Mouse (Mus musculus) testis, adult 2 months (tissue): ENCODE results near the gene Gfod2. TPM values are rescaled to one million over a fixed set of nuclear protein-coding genes. Genes with fewer than 3 reads are reported as not detected.

ENCODE experiments used
- H3K27ac ChIP-seq: fragments of 200-500 bp; 2 replicates; pipeline ENCODE4 v1.5.1; 2012; ENCODE audit warnings: low read depth, low read length; ENCODE audit not compliant: control insufficient read depth, insufficient read depth
- H3K27me3 ChIP-seq: fragments of 200-500 bp; 2 replicates; pipeline ENCODE4 v1.6.1; 2012; ENCODE audit warnings: mild to moderate bottlenecking, low read length, moderate library complexity; ENCODE audit not compliant: control insufficient read depth, insufficient read depth
- H3K36me3 ChIP-seq: fragments of 200-500 bp; 2 replicates; pipeline ENCODE4 v1.6.1; 2012; ENCODE audit warnings: mild to moderate bottlenecking, low read length; ENCODE audit not compliant: control insufficient read depth, insufficient read depth
- H3K4me1 ChIP-seq: fragments of 200-500 bp; 2 replicates; pipeline ENCODE4 v1.6.1; 2012; ENCODE audit warnings: low read length; ENCODE audit not compliant: control insufficient read depth, insufficient read depth
- H3K4me3 ChIP-seq: fragments of 200-500 bp; 2 replicates; pipeline ENCODE4 v1.5.1; 2012; ENCODE audit warnings: low read depth, mild to moderate bottlenecking, low read length, moderate library complexity, mixed read lengths; ENCODE audit not compliant: control insufficient read depth
- CTCF ChIP-seq: fragments of 200-500 bp; IDR thresholded peaks from 2 replicates; pipeline ENCODE4 v1.5.1; 2012; ENCODE audit warnings: low read depth, mild to moderate bottlenecking, inconsistent platforms, low read length, moderate library complexity; ENCODE audit not compliant: control insufficient read depth, insufficient read depth, insufficient replicate concordance
- POLR2A ChIP-seq: fragments of 200-500 bp; IDR thresholded peaks from 2 replicates; pipeline ENCODE4 v1.6.1; 2012; ENCODE audit warnings: low read depth, mild to moderate bottlenecking, inconsistent platforms, low read length, moderate library complexity; ENCODE audit not compliant: control insufficient read depth
- polyA plus RNA-seq: library from polyadenylated mRNA; depleted of rRNA; stranded (reverse); fragments of >200 nt; gene quantifications from 2 replicates; pipeline ENCODE4 v1.2.3, GENCODE M21; 2012; rRNA removed

Gene Gfod2
- polyA plus RNA-seq, 1 experiment = 3.3 TPM

DNA sequence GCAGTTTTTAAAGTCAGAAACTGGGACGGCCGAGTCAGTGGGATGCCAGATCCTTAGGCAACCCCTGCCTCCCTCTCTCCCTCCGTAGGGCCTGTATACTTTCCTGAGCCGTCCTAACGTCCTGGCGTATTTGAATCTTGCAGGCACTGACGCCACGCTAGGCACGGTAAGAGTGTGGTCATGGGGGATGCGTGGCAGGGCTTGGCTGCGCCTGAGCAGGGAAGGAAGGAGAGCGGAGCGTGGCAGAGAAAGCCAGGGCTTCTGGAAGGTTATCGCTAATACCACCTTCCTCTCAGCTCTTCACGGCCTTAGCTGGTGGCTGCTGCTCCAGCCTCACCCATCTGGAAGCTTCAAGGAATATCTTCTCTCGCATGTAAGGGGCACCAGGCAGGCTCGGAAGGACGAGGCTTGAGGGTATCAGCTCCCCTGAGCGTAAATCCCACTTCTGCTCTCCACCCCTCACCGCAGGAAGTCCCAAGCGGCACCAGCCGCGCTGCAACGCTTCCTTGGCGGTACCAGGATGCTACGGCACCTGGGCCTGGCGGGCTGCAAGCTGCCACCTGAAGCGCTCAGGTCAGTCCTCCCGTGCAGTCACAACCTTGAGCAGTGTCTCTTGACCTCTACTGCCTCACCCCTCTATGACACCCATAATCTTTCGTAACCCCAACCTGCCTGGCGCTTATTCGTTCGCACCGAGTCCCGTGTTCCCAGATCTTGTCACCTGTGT is 69.0 kb downstream of the Gfod2 start:
- no peak for TF ChIP-seq POLR2A
- TF ChIP-seq CTCF = no peak
- peaks cover 15% of the 10 kb centered on the region for H3K4me1 ChIP-seq
- H3K36me3 ChIP-seq = no peaks in the 10 kb centered on the region
- no peak overlapping the region for H3K27ac ChIP-seq
- no peaks in the 10 kb centered on the region for H3K27me3 ChIP-seq
- no peak overlapping the region for H3K4me3 ChIP-seq

DNA sequence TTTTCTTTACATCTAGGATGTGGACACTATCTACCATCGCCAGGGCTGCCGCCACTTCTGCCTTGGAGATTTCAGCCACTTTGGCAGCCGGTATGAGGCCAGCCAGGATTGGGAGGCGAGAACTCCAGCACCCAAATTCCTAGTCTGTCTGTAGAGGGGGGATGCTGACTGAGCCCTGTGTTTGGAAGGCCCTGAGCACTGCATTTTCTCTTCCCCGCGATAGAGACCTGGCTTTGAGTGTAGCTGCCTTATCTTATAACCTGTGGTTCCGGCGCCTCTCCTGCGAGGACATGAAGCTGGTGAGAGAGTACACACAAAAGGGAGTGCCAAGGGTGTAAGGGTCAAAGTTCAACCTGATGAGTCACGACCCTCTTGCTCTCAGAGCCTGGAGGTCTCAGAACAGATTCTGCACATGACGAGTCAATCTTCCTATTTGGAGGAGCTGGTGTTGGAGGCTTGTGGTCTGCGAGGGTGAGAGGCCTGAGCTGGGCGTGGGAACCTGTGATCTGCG is 70.2 kb downstream of the Gfod2 start:
- no peak overlapping the region for H3K27ac ChIP-seq
- peaks cover 4% of the 10 kb centered on the region for H3K4me1 ChIP-seq
- TF ChIP-seq CTCF (no peak), POLR2A (no peak)
- H3K27me3 ChIP-seq = no peaks in the 10 kb centered on the region
- no peaks in the 10 kb centered on the region for H3K36me3 ChIP-seq
- no peak overlapping the region for H3K4me3 ChIP-seq

DNA sequence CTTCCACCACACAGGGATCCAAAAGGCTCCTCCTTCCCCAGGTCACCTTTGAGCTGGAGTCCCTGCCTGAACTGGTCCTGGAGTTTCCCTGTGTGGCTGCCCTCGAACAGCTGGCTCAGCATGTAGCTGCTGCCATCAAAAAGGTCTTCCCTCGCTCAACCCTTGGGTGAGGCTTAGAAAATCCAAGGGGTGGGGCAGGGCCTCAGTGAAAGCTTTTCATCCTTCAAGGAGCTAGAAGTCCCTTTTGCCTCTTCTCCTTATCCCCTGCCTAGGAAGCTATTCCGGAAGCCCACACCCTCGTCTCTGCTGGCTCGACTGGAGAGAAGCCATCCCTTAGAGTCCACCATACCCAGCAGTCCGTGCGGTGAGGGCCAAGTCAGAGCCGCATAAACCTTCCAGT is 71.0 kb downstream of the Gfod2 start:
- no peak for TF ChIP-seq POLR2A
- no peak for TF ChIP-seq CTCF
- Histone ChIP-seq H3K27me3 (no peaks in the 10 kb centered on the region), H3K27ac (no peak overlapping the region)

DNA sequence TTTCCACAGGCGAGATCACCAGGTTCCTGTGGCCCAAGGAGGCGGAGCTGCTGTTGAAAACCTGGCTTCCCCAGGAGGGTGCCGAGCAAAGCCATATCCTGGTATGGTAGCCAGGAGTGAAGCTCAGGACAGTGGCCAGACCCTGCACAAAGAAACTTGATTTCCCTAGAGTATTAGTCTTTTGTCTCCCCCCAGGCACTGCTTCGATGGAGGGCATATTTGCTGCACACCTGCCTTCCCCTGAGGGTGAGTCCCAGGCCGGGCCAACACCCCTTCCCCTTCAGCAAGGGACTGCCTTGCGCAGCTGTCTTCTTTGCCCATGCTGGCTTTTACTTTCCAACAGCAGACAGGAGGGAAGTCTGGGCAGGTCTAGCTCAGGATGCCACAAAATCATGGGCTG is 71.9 kb downstream of the Gfod2 start:
- TF ChIP-seq CTCF = no peak
- no peak for TF ChIP-seq POLR2A
- Histone ChIP-seq H3K4me3 (no peak overlapping the region), H3K27me3 (no peaks in the 10 kb centered on the region), H3K36me3 (peaks cover 2% of the 10 kb centered on the region; the same call in 1 of the 2 replicates), H3K4me1 (peaks cover 4% of the 10 kb centered on the region), H3K27ac (no peak overlapping the region)

More for the DNA sequence above, 71.0 kb downstream of the Gfod2 start:
- no peak overlapping the region for H3K4me3 ChIP-seq
- peaks cover 4% of the 10 kb centered on the region for H3K4me1 ChIP-seq
- no peaks in the 10 kb centered on the region; the same call in 1 of the 2 replicates for H3K36me3 ChIP-seq

DNA sequence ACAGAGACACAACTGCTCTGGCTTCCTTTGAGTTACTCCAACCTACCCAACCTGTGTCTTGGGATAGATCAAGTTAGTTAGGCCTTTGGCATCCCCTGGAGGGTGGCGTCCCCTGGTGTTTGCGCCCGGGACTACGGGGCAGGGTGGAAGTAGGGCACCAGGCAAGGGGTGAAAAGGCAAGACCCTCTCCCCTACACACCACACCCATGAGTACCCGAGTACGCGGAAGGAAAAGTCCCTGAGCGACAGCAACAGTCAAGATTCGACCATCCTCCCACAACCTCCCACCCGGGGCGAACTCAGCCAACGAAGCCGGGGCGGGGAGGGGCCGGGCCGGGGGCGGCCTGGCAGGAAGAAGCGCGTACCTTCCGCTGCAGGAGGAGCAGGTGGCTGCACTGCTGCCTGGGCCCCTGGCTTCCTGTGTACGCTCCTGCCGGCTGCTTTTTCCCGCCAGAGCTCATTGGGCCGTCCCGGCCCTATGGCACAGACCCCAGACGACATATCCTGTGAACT is 72.6 kb downstream of the Gfod2 start, which contains the start of gene Carmil2:
Gene Carmil2, plus strand, starts transcription at position 479 of the 513 bp plus-strand sequence.
- Histone ChIP-seq H3K4me3 (peak within 1 kb of the TSS; percentile 12; the same call in 1 of the 2 replicates), H3K36me3 (peaks cover 6% of the 10 kb centered on the region), H3K4me1 (peaks cover 4% of the 10 kb centered on the region), H3K27ac (no peak within 1 kb of the TSS), H3K27me3 (no peaks in the 10 kb centered on the region)
- TF ChIP-seq POLR2A (no peak), CTCF (peak; percentile 70; the same call in 1 of the 2 replicates)

DNA sequence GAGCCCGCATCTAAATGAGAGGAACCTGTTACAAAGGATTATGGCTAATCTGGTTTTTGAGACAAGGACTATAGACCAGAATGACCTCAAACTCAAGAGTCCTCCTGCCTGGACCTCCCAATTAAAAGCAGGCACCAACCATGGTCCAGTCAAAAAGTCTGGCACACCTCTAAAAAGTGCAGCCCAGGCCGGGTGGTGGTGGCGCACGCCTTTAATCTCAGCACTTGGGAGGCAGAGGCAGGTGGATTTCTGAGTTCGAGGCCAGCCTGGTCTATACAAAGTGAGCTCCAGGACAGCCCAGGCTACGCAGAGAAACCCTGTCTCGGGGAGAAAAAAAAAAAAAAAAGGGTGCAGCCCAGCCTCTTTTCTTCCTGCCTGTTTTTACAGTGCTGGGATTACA is 73.1 kb downstream of the Gfod2 start:
- TF ChIP-seq CTCF (no peak), POLR2A (no peak)
- H3K27ac ChIP-seq = no peak overlapping the region

DNA sequence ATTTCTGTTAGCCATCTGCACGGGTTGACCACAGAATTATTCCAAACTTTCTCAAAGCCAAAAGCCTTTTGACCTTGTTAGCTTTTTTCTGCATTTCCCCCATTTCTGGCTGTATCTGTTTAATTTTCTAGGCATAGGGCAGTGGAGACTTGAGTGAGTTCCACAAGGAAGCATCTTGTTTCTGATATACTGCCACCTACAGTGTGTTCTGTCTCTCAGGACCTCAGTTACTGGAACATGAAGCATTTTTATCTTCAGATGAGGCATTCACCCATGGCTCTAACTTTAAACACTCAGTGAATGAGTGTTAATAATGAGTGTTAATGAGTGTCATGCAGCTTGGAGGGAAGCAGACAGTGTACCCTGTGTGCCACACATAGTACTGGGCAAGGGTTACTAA is 80.6 kb downstream of the Gfod2 start:
- Histone ChIP-seq H3K27ac (no peak overlapping the region), H3K4me1 (no peaks in the 10 kb centered on the region), H3K4me3 (no peak overlapping the region), H3K27me3 (no peaks in the 10 kb centered on the region), H3K36me3 (peaks cover 16% of the 10 kb centered on the region)
- no peak for TF ChIP-seq POLR2A
- TF ChIP-seq CTCF = no peak

More for the DNA sequence above, 73.1 kb downstream of the Gfod2 start:
- H3K36me3 ChIP-seq = peaks cover 6% of the 10 kb centered on the region
- H3K4me3 ChIP-seq = no peak overlapping the region
- H3K4me1 ChIP-seq = peaks cover 4% of the 10 kb centered on the region
- H3K27me3 ChIP-seq = no peaks in the 10 kb centered on the region

Other genes with a start within 250 kb of the Gfod2 start
- gene Hsd11b2, start 239.9 kb downstream of the Gfod2 start, polyA plus RNA-seq = 0.19 and 0.41 TPM in 2 replicates
- 43.8 and 47.4 TPM in 2 replicates for gene Atp6v0d1, start 192.6 kb downstream of the Gfod2 start, polyA plus RNA-seq
- 5.4 and 6.3 TPM in 2 replicates for gene Ripor1, start 153.4 kb downstream of the Gfod2 start, polyA plus RNA-seq
- gene Ctcf, start 122.1 kb downstream of the Gfod2 start, polyA plus RNA-seq = 6.8 and 7.2 TPM in 2 replicates
- not detected in 2 replicates for gene Agrp, start 121.3 kb downstream of the Gfod2 start, polyA plus RNA-seq
- 1.2 TPM in 2 replicates for gene Carmil2, start 72.4 kb downstream of the Gfod2 start, polyA plus RNA-seq
- 40.2 and 40.4 TPM in 2 replicates for gene Acd, start 57.6 kb downstream of the Gfod2 start, polyA plus RNA-seq
- 82.9 and 87.7 TPM in 2 replicates for gene Pard6a, start 57.5 kb downstream of the Gfod2 start, polyA plus RNA-seq
- 55.8 and 60.1 TPM in 2 replicates for gene 4933405L10Rik, start 51.0 kb downstream of the Gfod2 start, polyA plus RNA-seq
- 84.2 and 98.6 TPM in 2 replicates for gene Enkd1, start 50.5 kb downstream of the Gfod2 start, polyA plus RNA-seq
- gene Ranbp10, start 68.7 kb upstream of the Gfod2 start, polyA plus RNA-seq = 48.4 and 50.2 TPM in 2 replicates
- 130 and 137 TPM in 2 replicates for gene Tsnaxip1, start 69.1 kb upstream of the Gfod2 start, polyA plus RNA-seq
- 15.7 and 16.3 TPM in 2 replicates for gene Cenpt, start 94.6 kb upstream of the Gfod2 start, polyA plus RNA-seq
- 13.1 and 14.0 TPM in 2 replicates for gene Thap11, start 96.5 kb upstream of the Gfod2 start, polyA plus RNA-seq
- gene Nutf2, start 101.9 kb upstream of the Gfod2 start, polyA plus RNA-seq = 29.9 and 32.1 TPM in 2 replicates
- 85.5 and 87.8 TPM in 2 replicates for gene Edc4, start 122.2 kb upstream of the Gfod2 start, polyA plus RNA-seq
- 3.8 and 5.0 TPM in 2 replicates for gene Nrn1l, start 134.9 kb upstream of the Gfod2 start, polyA plus RNA-seq
- gene Pskh1, start 141.8 kb upstream of the Gfod2 start, polyA plus RNA-seq = 16.7 and 19.4 TPM in 2 replicates
- gene Ctrl, start 175.2 kb upstream of the Gfod2 start, polyA plus RNA-seq = 0.91 and 0.96 TPM in 2 replicates
- 10.5 and 11.3 TPM in 2 replicates for gene Psmb10, start 179.8 kb upstream of the Gfod2 start, polyA plus RNA-seq
- 0.84 and 1.6 TPM in 2 replicates for gene Lcat, start 184.7 kb upstream of the Gfod2 start, polyA plus RNA-seq
- gene Slc12a4, start 207.4 kb upstream of the Gfod2 start, polyA plus RNA-seq = 5.6 and 5.9 TPM in 2 replicates
- 561 and 647 TPM in 2 replicates for gene Dpep3, start 220.8 kb upstream of the Gfod2 start, polyA plus RNA-seq
- gene Dus2, start 232.7 kb upstream of the Gfod2 start, polyA plus RNA-seq = 11.4 and 12.8 TPM in 2 replicates
- 3.0 and 4.1 TPM in 2 replicates for gene Dpep2nb, start 247.3 kb upstream of the Gfod2 start, polyA plus RNA-seq